Mouse (Mus musculus) liver, embryonic 18 days (tissue): ENCODE data around the gene Cep295. TPM values are rescaled to one million over a fixed set of nuclear protein-coding genes. Genes with fewer than 3 reads are reported as not detected.

Experiments used
- polyA plus RNA-seq: library from polyadenylated mRNA; depleted of rRNA; stranded (reverse); fragments of >200 nt; gene quantifications from 2 replicates; pipeline ENCODE4 v1.2.3, GENCODE M21; 2012; rRNA removed

The Cep295 gene
- polyA plus RNA-seq = 7.1 and 9.2 TPM in 2 replicates

GRCm38 (mm10) chr9:15357484-15358275, at the start of gene Cep295:
Gene Cep295 (minus strand): TSS chr9:15357788.

GRCm38 (mm10) chr9:15306398-15307119, 51.0 kb downstream of the Cep295 start, which contains the start of gene 4931406C07Rik:
Gene 4931406C07Rik (minus strand): TSS chr9:15306448.

GRCm38 (mm10) chr9:15305503-15306397, 51.8 kb downstream of the Cep295 start, which contains the start of gene Taf1d:
Gene Taf1d (plus strand): TSS chr9:15306214.

GRCm38 (mm10) chr9:15279649-15280490, 77.7 kb downstream of the Cep295 start, which contains the start of gene Med17:
Gene Med17 (minus strand): TSS chr9:15279931.

Other genes with a start within 250 kb of the Cep295 start
- gene Hephl1, start 245.7 kb downstream of the Cep295 start, polyA plus RNA-seq = not detected in 2 replicates
- 0.35 and 0.36 TPM in 2 replicates for gene Vstm5, start 118.7 kb downstream of the Cep295 start, polyA plus RNA-seq
- gene Med17, start 77.9 kb downstream of the Cep295 start, polyA plus RNA-seq = 14.0 and 17.9 TPM in 2 replicates
- gene Taf1d, start 51.6 kb downstream of the Cep295 start, polyA plus RNA-seq = 34.7 and 39.8 TPM in 2 replicates
- gene 4931406C07Rik, start 51.3 kb downstream of the Cep295 start, polyA plus RNA-seq = 13.3 and 16.1 TPM in 2 replicates
- gene Smco4, start 135.6 kb upstream of the Cep295 start, polyA plus RNA-seq = 4.4 and 4.6 TPM in 2 replicates